In genomic region chr1:84733799-84734198, GRCm38 (mm10) we compare ENCODE assay signal across 9 mouse cellular contexts. TPM values are rescaled to one million over a fixed set of nuclear protein-coding genes. Genes with fewer than 3 reads are reported as not detected.
A peak's percentile ranks its signal among the peaks of the same experiment; 100 is the strongest.
DNase-seq lines count a peak whose midpoint lies in the region; ATAC-seq and TF ChIP-seq lines count a peak whose summit lies in the region.
"Had no signal": no experiment of that assay in that cellular context is flagged by ENCODE, and none has a peak within 500 bp of the region (broad histone marks: within the 10 kb centered on the region; RNA-seq: fewer than 3 reads in every experiment).

No protein-coding gene starts in this region.

- peaks cover 66% of the 10 kb centered on the region for H3K36me3 ChIP-seq in forebrain, embryonic 14.5 days (ENCODE audit: control insufficient read depth, insufficient read depth, low read length)
- no peaks in the 10 kb centered on the region; the same call in 1 of the 2 replicates for H3K36me3 ChIP-seq in forebrain, embryonic 11.5 days (ENCODE audit: control insufficient read depth, insufficient read depth, low read length)
- peaks cover 79% of the 10 kb centered on the region for H3K36me3 ChIP-seq in limb, embryonic 10.5 days

- H3K9me3 ChIP-seq in forebrain, embryonic 14.5 days (replicated peaks; ENCODE audit: control insufficient read depth, low read length), result no peaks in the 10 kb centered on the region
- no peaks in the 10 kb centered on the region for H3K9me3 ChIP-seq in forebrain, embryonic 11.5 days (ENCODE audit: control insufficient read depth, low read length)
- H3K9me3 ChIP-seq in limb, embryonic 10.5 days (replicated peaks), result no peaks in the 10 kb centered on the region

- H3K4me2 ChIP-seq in forebrain, embryonic 14.5 days (ENCODE audit: low read length), result no peak overlapping the region
- no peak overlapping the region for H3K4me2 ChIP-seq in forebrain, embryonic 11.5 days (ENCODE audit: low read depth, low read length, severe bottlenecking)

- DNase-seq in forebrain, embryonic 14.5 days (ENCODE audit: low spot score), result peak; percentile 52
- no peak for DNase-seq in forebrain, embryonic 11.5 days (ENCODE audit: low spot score)
- DNase-seq in lung, adult 2 months, result no peak
- no peak for DNase-seq in lung, postnatal 25 days (ENCODE audit: low spot score)
- DNase-seq in c-Kit-positive CD71-positive TER-119-negative erythroid progenitor cells, embryonic 14.5 days (ENCODE audit: low read depth), result peak; percentile 39
- peak; percentile 66 for DNase-seq in retina, embryonic 14.5 days (ENCODE audit: low spot score)
- no peak for DNase-seq in adrenal gland, adult 18-20 months (ENCODE audit: low spot score in 2 of 2)
- no peak for DNase-seq in limb, embryonic 10.5 days (ENCODE audit: low spot score)

- no peak overlapping the region for H3K27ac ChIP-seq in forebrain, embryonic 14.5 days (ENCODE audit: low read depth, low read length)
- no peak overlapping the region for H3K27ac ChIP-seq in forebrain, embryonic 11.5 days (ENCODE audit: low read depth, low read length)
- H3K27ac ChIP-seq in limb, embryonic 10.5 days, result no peak overlapping the region

- WGBS in forebrain, embryonic 14.5 days, result 63% methylated on average over 3 of the region's 3 CpGs
- 72% methylated on average over 3 of the region's 3 CpGs for WGBS in forebrain, embryonic 11.5 days
- 63% methylated on average over 3 of the region's 3 CpGs for WGBS in lung, adult 2 months
- WGBS in limb, embryonic 10.5 days, result 65% methylated on average over 3 of the region's 3 CpGs

- peak; percentile 50 for TF ChIP-seq CTCF in lung, adult 2 months (IDR thresholded peaks at IDR 0.05; ENCODE audit: insufficient read depth, low read length)

- no peak for TF ChIP-seq POLR2A in lung, adult 2 months (IDR thresholded peaks at IDR 0.05; ENCODE audit: borderline replicate concordance, extremely low read depth, low read depth, low read length)

- ATAC-seq in forebrain, embryonic 14.5 days, result 0 out of 2 replicates have a peak, but pooled peaks have one; percentile 18
- ATAC-seq in forebrain, embryonic 11.5 days (replicated peaks; ENCODE audit: low FRiP score), result no peak

- H3K4me3 ChIP-seq in forebrain, embryonic 14.5 days (ENCODE audit: low read depth, low read length), result no peak overlapping the region
- no peak overlapping the region for H3K4me3 ChIP-seq in forebrain, embryonic 11.5 days (ENCODE audit: low read depth, low read length)
- H3K4me3 ChIP-seq in lung, adult 2 months (replicated peaks; ENCODE audit: extremely low read depth, low read depth, low read length), result no peak overlapping the region
- H3K4me3 ChIP-seq in limb, embryonic 10.5 days, result no peak overlapping the region

- H3K27me3 ChIP-seq in forebrain, embryonic 14.5 days (replicated peaks; ENCODE audit: control insufficient read depth, insufficient read depth, low read length), result no peaks in the 10 kb centered on the region
- H3K27me3 ChIP-seq in forebrain, embryonic 11.5 days (ENCODE audit: control insufficient read depth, insufficient read depth, low read length), result no peaks in the 10 kb centered on the region
- H3K27me3 ChIP-seq in limb, embryonic 10.5 days (ENCODE audit: low read depth, poor library complexity, severe bottlenecking), result no peaks in the 10 kb centered on the region

- H3K9ac ChIP-seq in forebrain, embryonic 14.5 days (ENCODE audit: low read length), result no peak overlapping the region
- no peak overlapping the region for H3K9ac ChIP-seq in forebrain, embryonic 11.5 days (ENCODE audit: low read length)

- no peaks in the 10 kb centered on the region for H3K4me1 ChIP-seq in forebrain, embryonic 14.5 days (ENCODE audit: control insufficient read depth, insufficient read depth, low read length)
- H3K4me1 ChIP-seq in forebrain, embryonic 11.5 days (replicated peaks; ENCODE audit: control insufficient read depth, insufficient read depth, low read length), result no peaks in the 10 kb centered on the region
- H3K4me1 ChIP-seq in lung, adult 2 months (ENCODE audit: control insufficient read depth, insufficient read depth, low read length), result no peaks in the 10 kb centered on the region; the same call in 1 of the 2 replicates
- H3K4me1 ChIP-seq in limb, embryonic 10.5 days, result no peaks in the 10 kb centered on the region

RNA-seq across cellular contexts. Expression of gene Dner, which starts 37.8 kb away (rescaled TPM):
- 103 and 144 TPM in 2 replicates for polyA plus RNA-seq in forebrain, embryonic 14.5 days (2014; fragmentation: Nextera tagmentation; extraction: Ambion mirVana)
- 28.5 and 31.5 TPM in 2 replicates for polyA plus RNA-seq in forebrain, embryonic 11.5 days (2014; fragmentation: Nextera tagmentation; extraction: Ambion mirVana)
- 1.5 and 2.4 TPM in 2 replicates for polyA plus RNA-seq in lung, adult 2 months (2012; rRNA removed)
- total RNA-seq in adrenal gland, adult 18-20 months (2021), result 1 to 10 TPM; 4.1 to 4.3 TPM
- 0.05 and 0.89 TPM in 2 replicates for polyA plus RNA-seq in limb, embryonic 10.5 days (2016; fragmentation: Nextera tagmentation; extraction: Ambion mirVana)
- total RNA-seq: neutrophil, adult 5-6 weeks had no signal

Comparison
In these comparisons a context has a peak if more than half of its experiments do, and no peak if none do; other contexts are left out.
1. DNase-seq: peak in forebrain, embryonic 14.5 days (single experiment), c-Kit-positive CD71-positive TER-119-negative erythroid progenitor cells, embryonic 14.5 days (single experiment) and retina, embryonic 14.5 days (single experiment); none in forebrain, embryonic 11.5 days (single experiment), lung, adult 2 months (single experiment), lung, postnatal 25 days (single experiment), adrenal gland, adult 18-20 months (0 of 2) and limb, embryonic 10.5 days (single experiment).